In genomic region chr16:31136616-31137253, GRCm38 (mm10) we compare ENCODE assay signal across 13 mouse cellular contexts. TPM values are rescaled to one million over a fixed set of nuclear protein-coding genes. Genes with fewer than 3 reads are reported as not detected.
A peak's percentile ranks its signal among the peaks of the same experiment; 100 is the strongest.
DNase-seq lines count a peak whose midpoint lies in the region; ATAC-seq and TF ChIP-seq lines count a peak whose summit lies in the region.
"Had no signal": no experiment of that assay in that cellular context is flagged by ENCODE, and none has a peak within 500 bp of the region (broad histone marks: within the 10 kb centered on the region; RNA-seq: fewer than 3 reads in every experiment).

No protein-coding gene starts in this region.

- WGBS in hindbrain, embryonic 12.5 days = 71% methylated on average over 13 of the region's 13 CpGs
- 74% methylated on average over 13 of the region's 13 CpGs for WGBS in hindbrain, embryonic 10.5 days
- 42% methylated on average over 13 of the region's 13 CpGs for WGBS in spleen, adult 2 months
- WGBS in hindbrain, postnatal 0 days = 70% methylated on average over 13 of the region's 13 CpGs

- no peak for TF ChIP-seq POLR2A in spleen, adult 2 months (IDR thresholded peaks at IDR 0.05; ENCODE audit: low read depth, low read length)

- H3K4me3 ChIP-seq in hindbrain, embryonic 12.5 days = no peak overlapping the region
- no peak overlapping the region for H3K4me3 ChIP-seq in hindbrain, embryonic 10.5 days
- H3K4me3 ChIP-seq in spleen, adult 2 months (ENCODE audit: extremely low read depth, insufficient read depth, insufficient read length) = no peak overlapping the region
- H3K4me3 ChIP-seq in hindbrain, postnatal 0 days (ENCODE audit: low read length) = no peak overlapping the region
- H3K4me3 ChIP-seq: kidney, embryonic 15.5 days had no signal

- H3K27me3 ChIP-seq in hindbrain, embryonic 12.5 days = no peaks in the 10 kb centered on the region
- no peaks in the 10 kb centered on the region for H3K27me3 ChIP-seq in hindbrain, embryonic 10.5 days (ENCODE audit: insufficient read depth, poor library complexity, severe bottlenecking)
- no peaks in the 10 kb centered on the region for H3K27me3 ChIP-seq in spleen, adult 2 months (ENCODE audit: control insufficient read depth, insufficient read depth, low read length)
- no peaks in the 10 kb centered on the region for H3K27me3 ChIP-seq in hindbrain, postnatal 0 days (ENCODE audit: insufficient read depth, low read length)
- H3K27me3 ChIP-seq: kidney, embryonic 15.5 days had no signal

- no peak overlapping the region for H3K9ac ChIP-seq in hindbrain, embryonic 12.5 days
- no peak overlapping the region for H3K9ac ChIP-seq in hindbrain, postnatal 0 days (replicated peaks; ENCODE audit: low read length)
- H3K9ac ChIP-seq: kidney, embryonic 15.5 days had no signal

- TF ChIP-seq CTCF in spleen, adult 2 months (IDR thresholded peaks at IDR 0.05; ENCODE audit: extremely low read depth, insufficient read depth, insufficient read length, insufficient replicate concordance) = 0 out of 2 replicates have a peak, but pooled peaks have one; percentile 3
- no peak for TF ChIP-seq CTCF in hindbrain, postnatal 0 days (IDR thresholded peaks at IDR 0.05; ENCODE audit: low read depth)

- H3K4me2 ChIP-seq in hindbrain, embryonic 12.5 days (replicated peaks) = no peak overlapping the region
- H3K4me2 ChIP-seq in hindbrain, postnatal 0 days (ENCODE audit: low read depth, low read length) = no peak overlapping the region
- H3K4me2 ChIP-seq: kidney, embryonic 15.5 days had no signal

- DNase-seq in hindbrain, embryonic 10.5 days (ENCODE audit: low spot score) = no peak
- DNase-seq in spleen, adult 2 months (ENCODE audit: low read depth in 1 of 2, low spot score in 2 of 2) = no peak
- DNase-seq in spleen, adult 12 weeks (ENCODE audit: low spot score) = no peak
- peak; percentile 16 for DNase-seq in hindbrain, postnatal 0 days (ENCODE audit: low spot score)
- DNase-seq in urinary bladder, adult 18-20 months (ENCODE audit: low spot score in 2 of 2) = no peak
- DNase-seq in cerebellum, adult 9-11 months = no peak
- DNase-seq in kidney, postnatal 36 days = no peak
- DNase-seq: adrenal gland, postnatal 25 days; cerebellum, postnatal 25 days; right cerebral cortex, adult 18-20 months had no signal

- H3K36me3 ChIP-seq in hindbrain, embryonic 12.5 days = peaks cover 14% of the 10 kb centered on the region
- H3K36me3 ChIP-seq in hindbrain, embryonic 10.5 days = peaks cover 51% of the 10 kb centered on the region
- H3K36me3 ChIP-seq in spleen, adult 2 months (ENCODE audit: control insufficient read depth, insufficient read depth, low read length) = peaks cover 22% of the 10 kb centered on the region
- peaks cover 4% of the 10 kb centered on the region; the same call in 1 of the 2 replicates for H3K36me3 ChIP-seq in hindbrain, postnatal 0 days (ENCODE audit: insufficient read depth, low read length)

- H3K4me1 ChIP-seq in hindbrain, embryonic 12.5 days = peaks cover 7% of the 10 kb centered on the region; the same call in 1 of the 2 replicates
- peaks cover 13% of the 10 kb centered on the region for H3K4me1 ChIP-seq in hindbrain, embryonic 10.5 days (replicated peaks)
- H3K4me1 ChIP-seq in spleen, adult 2 months (ENCODE audit: control insufficient read depth, insufficient read depth, insufficient read length) = no peaks in the 10 kb centered on the region; the same call in 1 of the 2 replicates
- H3K4me1 ChIP-seq in hindbrain, postnatal 0 days (ENCODE audit: insufficient read depth, low read length) = no peaks in the 10 kb centered on the region

- H3K27ac ChIP-seq in hindbrain, embryonic 12.5 days = peak overlapping the region; percentile 30; the same call in 1 of the 2 replicates
- no peak overlapping the region for H3K27ac ChIP-seq in hindbrain, embryonic 10.5 days
- H3K27ac ChIP-seq in spleen, adult 2 months (ENCODE audit: insufficient read depth, low read length) = no peak overlapping the region
- H3K27ac ChIP-seq in hindbrain, postnatal 0 days = no peak overlapping the region; the same call in 1 of the 2 replicates
- H3K27ac ChIP-seq: kidney, embryonic 15.5 days; macrophage had no signal

- H3K9me3 ChIP-seq in hindbrain, embryonic 12.5 days (replicated peaks) = no peaks in the 10 kb centered on the region
- no peaks in the 10 kb centered on the region for H3K9me3 ChIP-seq in hindbrain, embryonic 10.5 days
- no peaks in the 10 kb centered on the region for H3K9me3 ChIP-seq in hindbrain, postnatal 0 days (ENCODE audit: low read length)
- H3K9me3 ChIP-seq: kidney, embryonic 15.5 days had no signal

- no peak for ATAC-seq in hindbrain, embryonic 12.5 days (ENCODE audit: low FRiP score)
- 0 out of 2 replicates have a peak, but pooled peaks have one; percentile 43 for ATAC-seq in hindbrain, postnatal 0 days

RNA-seq across cellular contexts. Expression of gene Xxylt1, which starts 55.5 kb away (rescaled TPM):
- 16.8 and 17.9 TPM in 2 replicates for polyA plus RNA-seq in hindbrain, embryonic 12.5 days (2016; fragmentation: Nextera tagmentation; extraction: Ambion mirVana)
- polyA plus RNA-seq in hindbrain, embryonic 10.5 days (2016; fragmentation: Nextera tagmentation; extraction: Ambion mirVana) = 12.1 and 15.1 TPM in 2 replicates
- polyA plus RNA-seq in spleen, adult 2 months (2012; rRNA removed) = 16.7 and 18.0 TPM in 2 replicates
- 32.8 and 42.4 TPM in 2 replicates for total RNA-seq in hindbrain, postnatal 0 days (2014; rRNA removed)
- 18.4 and 21.0 TPM in 2 replicates for polyA plus RNA-seq in hindbrain, postnatal 0 days (2015; fragmentation: Nextera tagmentation; extraction: Ambion mirVana)
